Mouse (Mus musculus) T-cell, adult 2 months (primary cell): ENCODE results near the gene Cdt1.

Experiments used
- DNase-seq: peaks from one replicate; pipeline ENCODE4 v3.0.0; 2022; ENCODE audit warnings: low spot score

Gene Cdt1

DNA sequence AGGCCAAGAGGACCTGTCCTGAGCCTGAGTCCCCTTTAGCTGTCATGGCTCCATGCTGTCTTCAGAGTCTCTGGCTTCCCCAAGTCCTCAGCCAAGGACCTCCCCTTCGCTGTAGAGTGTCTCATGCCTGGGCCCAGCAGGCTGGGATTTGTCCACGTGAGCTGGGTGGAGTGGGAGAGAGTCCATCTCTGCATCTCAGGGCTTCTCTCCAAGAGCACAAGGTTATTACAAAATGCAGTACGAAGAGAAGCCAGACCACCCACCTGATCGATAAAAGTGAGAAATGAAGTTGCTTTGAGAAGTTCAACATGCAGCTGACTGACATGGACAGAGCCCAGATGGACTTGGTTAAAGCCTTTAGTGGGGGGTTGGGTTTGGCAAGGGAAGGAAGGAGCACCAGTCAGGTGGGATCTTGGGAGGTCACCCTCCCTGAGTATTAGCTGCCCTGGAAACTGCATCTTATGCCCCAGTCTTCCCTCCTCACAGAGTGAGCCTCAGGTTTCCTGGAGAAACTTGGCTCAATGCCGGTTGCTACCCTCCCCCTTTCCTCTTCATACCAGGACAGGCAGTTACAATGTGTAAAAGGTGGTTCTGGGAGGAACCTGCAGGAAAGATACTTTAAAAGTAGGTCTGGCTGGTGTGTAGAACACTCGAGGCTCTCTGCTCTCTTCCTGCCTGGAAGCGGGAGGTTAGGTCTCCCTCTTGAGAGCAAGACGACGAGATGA, 48.5 kb downstream of the Cdt1 start:
- no peak for DNase-seq

DNA sequence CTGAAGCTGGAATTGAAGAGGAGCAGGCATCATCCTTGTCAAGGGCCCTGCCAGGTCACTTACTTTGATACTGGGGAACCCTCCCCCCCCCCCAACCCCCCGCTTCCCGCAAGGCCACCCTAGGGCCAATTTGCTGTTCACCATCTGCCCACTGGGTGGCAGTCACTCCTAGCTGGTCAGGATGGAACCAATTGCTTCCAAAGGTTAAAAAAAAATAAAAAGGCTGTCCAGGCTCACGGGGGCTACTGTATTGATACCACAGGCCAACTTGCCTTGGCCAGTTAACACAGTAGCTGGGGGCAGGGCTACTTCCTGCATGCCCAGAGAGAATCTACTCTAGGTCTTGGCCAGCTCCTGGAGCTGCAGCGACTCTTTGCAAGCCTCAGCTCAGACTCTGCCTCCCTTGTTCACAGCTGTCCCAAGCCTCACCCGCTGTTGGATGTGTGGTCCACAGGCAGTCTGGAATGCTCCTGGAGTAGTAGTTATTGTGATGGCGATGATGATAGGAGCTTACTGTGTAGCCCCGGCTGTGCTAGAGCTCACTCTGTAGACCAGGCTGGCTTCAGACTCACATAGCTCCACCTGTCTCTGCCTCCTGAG, 50.2 kb downstream of the Cdt1 start:
- peak; percentile 64 for DNase-seq

DNA sequence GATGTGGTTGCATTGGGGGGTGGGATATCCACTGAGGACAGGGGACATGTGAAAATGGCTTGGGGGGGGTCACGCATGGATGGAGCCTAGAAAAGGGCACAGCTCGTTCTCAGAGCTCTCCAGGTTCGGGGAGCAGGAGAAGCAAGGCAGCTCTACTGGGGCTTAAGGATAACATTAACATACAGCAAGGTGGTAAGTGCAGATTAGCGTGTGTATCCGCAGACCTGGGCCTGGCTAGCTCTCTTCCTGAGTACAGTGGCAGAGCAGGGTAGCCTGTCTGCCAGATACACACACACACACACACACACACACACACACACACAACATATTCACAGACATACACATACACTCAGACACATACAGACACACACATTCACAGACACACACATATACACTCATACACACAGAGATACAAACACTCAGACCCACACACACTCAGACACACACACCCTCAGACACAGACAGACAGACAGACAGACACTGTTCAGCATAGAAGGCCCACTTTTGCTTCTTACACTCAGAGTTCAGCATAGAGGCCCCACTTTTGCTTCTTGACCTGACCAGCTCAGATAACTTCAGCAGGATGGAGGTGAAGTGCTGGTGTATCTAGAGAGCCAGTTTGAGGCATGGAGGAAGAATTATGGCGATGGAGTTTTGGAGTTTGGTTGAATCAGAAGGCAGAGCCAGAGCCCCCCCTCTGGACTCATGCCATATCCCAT, 51.0 kb downstream of the Cdt1 start:
- no peak for DNase-seq

DNA sequence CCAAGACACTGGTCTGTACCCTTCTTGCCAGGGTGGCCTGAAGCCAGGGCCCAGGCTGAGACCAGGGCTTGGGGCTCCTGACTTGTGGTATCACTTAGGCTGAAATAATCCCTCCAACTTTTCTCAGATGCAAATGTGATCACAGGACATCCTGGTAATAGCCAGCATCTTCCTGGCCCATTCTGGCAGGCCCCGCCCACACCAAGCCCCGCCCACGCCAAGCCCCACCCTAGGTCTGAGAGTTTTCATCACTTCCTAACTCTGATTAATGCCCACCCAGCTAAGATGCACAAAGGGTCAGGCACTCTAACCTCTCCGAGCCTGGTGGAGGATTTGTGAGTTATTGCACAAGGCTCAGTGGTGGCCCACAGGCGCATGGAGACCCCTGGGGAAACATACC, 52.6 kb downstream of the Cdt1 start:
- no peak for DNase-seq

DNA sequence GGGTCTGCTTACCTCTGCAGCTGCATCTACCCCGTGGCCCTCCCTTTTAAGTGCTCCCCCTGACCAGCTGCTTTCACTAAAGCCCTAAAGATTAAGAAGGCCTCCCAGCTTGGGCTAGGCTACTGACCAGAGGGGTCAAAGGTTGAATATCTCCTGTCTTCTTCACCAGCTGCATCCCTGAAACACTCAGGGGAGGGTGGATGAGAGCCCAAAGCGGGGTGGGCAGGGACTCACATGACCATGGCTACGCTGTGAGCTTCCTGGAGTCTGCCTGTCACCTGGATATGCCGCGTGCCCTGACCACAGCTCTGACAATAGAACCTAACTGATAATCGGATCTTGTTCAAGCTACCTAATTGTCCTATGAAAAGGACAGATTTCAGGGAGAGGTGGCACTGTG, 54.9 kb downstream of the Cdt1 start, which contains the start of gene Pabpn1l:
Gene Pabpn1l, minus strand, starts transcription at position 13 of the 400 bp plus-strand sequence.
- DNase-seq: no peak
